Mouse (Mus musculus) adrenal gland, adult 8-10 months (tissue): ENCODE results near the gene Agr2. TPM values are rescaled to one million over a fixed set of nuclear protein-coding genes. Genes with fewer than 3 reads are reported as not detected.

Source experiments
- DNase-seq: peaks from one replicate; pipeline ENCODE4 v3.0.0; 2022
- total RNA-seq, 4 experiments: library from RNA; stranded (reverse); gene quantifications; 2 replicates each; pipeline ENCODE4 v1.2.4; 2022

The Agr2 gene
- total RNA-seq, 4 experiments from 2014 or later, result not detected

DNA sequence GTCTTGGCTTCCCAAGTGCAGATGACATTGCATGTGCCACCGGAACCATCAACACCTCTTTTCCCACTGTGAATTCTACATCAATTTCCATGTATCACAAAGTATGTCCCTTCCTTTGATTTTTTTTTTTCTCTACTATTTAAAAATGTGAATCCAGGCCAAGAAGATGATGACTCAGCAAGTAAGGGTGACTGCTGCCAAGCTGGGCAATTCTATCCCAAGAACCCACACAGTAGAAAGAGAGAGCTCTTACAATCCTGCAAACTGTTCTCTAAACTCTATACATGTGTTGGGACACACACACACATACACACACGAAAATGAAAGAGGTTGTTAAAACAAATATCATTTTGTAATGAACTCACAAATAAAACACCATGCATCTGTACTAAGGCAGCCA lies 34.5 kb downstream of the Agr2 start:
- DNase-seq, result no peak

DNA sequence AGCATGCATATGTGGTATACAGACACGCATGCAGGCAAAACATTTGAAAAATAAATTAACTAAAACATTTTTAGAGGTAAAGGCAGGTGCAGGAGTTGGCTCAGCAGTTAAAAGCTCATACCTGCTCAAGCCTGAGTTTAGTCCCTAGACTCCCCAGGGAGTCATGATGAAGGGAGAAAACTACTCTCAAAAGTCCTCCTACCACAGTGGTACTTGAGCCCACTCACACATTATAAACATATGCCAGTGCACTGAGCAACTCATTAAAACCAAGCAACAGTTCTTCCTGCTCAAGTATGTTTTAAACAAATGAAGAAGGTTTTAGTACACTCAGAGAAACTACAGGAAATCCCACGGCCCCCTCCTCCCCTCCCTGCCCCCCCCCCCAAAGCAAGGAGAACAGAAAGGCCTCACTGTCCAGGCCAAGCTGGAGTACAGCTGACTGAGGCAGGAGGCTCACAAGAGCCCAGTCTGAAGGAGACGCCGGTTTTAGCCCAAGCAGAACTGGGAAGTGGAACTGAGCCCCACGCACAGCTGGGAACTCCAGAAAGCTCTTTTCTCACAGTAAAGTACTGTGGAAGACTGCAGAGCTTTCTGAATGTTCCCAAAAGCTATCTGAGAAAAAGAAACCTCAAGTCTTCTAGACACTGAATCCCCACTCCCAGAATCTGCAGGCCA lies 36.4 kb downstream of the Agr2 start:
- DNase-seq, result no peak

DNA sequence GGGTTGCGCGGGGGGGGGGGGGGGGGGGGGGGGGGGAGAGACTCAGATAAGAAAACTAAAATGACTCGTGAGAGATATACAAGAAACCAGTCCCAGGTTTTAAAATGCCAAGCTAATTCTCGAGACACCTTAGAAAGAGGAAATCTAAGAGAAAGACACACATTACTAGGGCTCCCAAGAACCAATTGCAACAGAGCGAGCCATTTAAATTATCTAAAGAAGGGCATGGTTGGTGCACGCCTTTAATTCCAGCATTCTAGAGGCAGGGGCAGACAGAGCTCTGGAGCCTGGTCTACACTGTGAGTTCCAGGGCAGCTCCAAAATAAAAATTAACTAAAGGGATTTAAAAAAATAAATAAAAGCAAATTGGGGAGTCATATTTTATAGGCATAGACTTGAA lies 37.0 kb downstream of the Agr2 start:
- no peak for DNase-seq

DNA sequence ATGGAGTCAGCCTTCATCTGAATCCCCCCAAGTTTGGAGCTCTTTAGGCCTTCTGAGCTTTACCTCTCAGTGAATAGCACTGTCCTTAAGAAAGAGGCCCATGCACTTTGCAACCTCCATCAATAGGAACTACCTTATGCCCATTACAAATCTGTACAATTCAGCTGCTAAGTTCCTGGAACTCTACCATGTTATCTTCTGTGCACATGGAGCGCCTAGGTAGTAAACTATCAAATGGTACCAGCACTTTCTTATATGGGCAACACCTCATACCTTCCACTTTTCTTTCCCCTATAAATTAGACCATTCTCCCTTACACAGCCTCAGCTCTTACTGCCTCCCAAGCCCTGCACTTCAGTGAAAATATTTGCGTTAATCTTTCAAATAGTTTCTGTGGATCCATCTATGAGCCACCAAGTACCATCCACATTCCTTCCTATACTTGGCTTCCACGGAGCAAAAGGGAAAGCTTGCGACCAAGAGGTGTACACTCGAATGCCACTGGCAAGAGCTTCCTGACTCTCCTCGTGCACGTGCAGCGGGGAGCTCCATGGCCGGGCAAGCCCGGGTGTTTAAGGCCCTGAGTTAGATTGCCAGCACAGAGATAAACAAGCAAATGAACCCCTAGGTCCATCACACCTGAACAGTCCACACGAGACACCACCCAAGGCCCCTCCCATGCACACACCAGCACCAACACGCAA lies 38.1 kb downstream of the Agr2 start:
- DNase-seq, result no peak

DNA sequence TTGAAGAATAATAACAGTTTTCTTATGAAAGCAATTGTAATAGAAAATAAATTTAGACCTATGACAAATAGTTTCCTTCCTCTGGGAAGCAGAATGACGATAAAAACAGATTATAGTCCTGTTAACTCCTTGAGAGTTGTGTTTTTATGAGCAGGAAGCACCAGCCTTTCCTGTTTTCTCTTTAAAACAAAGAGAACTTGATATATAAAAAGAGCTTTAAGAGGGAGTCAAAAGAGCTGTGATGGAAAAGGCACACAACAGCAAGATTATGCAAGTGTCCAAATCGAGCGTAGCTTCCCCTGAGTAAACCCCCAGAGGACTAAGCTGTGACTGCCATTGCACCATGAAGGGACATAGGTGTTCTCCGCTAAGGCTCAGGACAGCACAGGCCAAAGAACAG lies 39.7 kb downstream of the Agr2 start:
- no peak for DNase-seq

DNA sequence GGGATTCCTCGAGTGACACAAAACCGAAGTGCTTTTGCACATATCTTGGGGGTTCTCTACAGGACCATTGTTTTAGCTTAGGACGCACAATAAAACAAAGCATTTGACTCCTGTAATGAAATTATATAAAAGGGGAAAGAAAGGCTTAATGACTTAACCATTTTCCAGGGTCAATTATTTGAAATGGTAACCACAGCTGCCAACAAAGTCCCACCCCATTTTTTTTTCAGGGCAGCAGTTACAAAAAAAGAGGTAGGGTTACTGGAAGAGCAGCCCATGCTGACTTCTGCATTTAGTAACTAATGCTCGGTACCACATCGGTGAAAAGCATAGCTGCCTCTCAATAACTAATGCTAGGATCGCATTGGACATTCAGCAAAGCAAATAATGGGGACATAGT lies 42.8 kb downstream of the Agr2 start:
- DNase-seq, result no peak

DNA sequence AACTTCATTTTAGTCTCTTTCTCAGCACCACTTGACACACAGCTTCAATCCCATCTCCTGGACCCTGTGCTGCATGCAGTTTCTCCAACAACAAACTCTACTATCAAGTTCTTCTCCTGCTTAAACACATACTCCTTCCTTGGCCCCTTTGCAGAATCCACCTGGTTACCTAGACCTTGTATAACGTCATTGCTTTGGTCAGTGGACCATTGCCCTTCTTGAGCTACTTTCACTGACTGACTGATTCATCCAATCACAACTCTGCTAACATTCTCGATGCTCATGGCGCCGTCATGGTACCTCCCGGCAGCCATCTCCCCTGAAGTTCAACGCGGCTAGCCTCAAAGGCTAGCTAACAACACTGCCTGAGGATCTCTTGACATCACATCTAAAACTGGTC lies 43.4 kb downstream of the Agr2 start:
- DNase-seq, result no peak

DNA sequence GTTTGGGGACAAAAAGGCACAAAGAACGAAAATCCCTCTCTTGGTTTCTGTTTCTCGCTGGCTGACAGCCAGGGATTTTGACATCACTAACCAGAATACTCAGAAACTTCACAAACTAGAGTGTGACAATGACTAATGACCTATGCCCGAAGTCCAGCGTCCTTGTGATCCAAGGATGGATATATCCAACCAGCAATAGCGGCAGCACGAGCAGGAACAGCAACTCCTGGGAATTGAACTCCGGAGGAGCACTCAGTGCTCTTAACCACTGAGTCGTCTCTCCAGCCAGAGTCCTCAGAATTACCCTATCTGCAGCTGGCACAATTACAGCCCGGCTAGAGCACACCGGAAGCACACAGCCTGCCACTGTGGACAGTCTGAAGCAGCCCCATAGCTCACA lies 44.1 kb downstream of the Agr2 start:
- DNase-seq, result peak; percentile 20

DNA sequence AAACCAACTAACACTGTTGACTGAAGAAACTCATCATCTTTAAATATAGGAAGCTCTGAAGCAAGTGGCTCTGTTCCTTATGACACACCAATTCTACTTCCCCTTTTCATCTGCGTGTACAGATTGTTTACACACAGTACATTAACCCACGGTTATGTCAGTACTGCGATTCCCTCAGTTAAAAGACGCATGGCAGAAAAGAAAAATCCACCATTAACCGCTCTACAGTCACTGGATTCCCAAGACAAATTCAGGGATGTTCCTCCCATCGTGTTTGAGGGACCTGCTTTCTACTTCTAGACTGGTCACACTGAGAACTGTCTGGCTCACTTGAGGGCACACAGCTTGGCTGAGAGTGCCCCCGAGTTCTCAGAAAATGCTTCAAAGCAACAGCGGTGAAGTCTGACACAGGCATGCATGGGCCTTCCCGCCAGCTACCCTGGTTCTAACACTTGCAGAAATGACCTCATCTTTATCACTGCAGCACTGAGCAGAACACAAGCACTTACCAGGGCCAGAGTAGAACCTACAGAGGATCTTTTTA lies 46.9 kb downstream of the Agr2 start:
- no peak for DNase-seq

DNA sequence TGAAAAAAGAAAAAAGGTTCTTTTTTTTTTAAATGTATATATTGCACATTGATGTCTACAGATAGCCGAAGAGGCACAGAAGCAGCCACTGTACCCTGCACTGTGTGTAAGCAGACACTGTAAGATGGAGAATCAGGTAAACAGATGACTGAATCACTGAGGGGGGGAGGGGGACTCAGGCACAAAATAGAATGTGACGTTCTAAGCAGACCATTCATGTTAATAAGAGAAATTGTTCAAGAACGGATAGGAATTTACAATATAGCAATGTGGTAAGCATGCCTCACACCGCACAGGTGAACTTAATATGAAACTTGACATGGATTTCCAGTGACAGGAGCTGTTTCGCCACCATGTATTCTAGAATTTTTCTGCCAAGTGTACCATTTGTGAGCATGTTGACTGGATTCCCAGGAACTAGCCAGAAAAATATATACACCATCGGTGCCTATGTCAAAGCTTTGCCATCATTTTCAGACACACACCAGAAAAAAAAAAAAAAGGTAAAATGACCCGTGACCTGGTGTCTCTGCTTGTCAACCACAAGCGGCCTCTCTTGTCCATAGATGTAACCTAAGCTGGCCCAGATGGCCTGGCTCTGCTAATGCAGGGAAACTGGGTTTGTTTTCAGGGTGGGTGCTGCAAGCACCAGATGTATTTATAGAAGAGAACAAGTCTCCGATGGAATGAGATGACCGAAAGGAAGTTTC lies 48.0 kb downstream of the Agr2 start:
- DNase-seq, result no peak

DNA sequence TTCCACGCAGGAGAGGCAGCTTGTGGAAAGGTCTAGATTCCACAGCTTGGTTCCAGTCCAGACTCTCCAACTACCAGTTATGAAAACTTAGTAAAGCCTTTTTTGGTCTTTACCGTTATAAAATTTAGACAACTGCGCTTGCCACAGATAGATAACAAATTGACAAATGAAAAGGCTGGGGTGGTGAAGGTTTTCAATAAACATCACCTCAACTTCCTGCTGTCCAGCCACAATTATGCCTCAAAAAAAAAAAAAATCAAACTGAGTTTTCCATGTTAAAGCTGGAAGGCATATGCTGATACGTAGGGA lies 48.5 kb downstream of the Agr2 start:
- no peak for DNase-seq

DNA sequence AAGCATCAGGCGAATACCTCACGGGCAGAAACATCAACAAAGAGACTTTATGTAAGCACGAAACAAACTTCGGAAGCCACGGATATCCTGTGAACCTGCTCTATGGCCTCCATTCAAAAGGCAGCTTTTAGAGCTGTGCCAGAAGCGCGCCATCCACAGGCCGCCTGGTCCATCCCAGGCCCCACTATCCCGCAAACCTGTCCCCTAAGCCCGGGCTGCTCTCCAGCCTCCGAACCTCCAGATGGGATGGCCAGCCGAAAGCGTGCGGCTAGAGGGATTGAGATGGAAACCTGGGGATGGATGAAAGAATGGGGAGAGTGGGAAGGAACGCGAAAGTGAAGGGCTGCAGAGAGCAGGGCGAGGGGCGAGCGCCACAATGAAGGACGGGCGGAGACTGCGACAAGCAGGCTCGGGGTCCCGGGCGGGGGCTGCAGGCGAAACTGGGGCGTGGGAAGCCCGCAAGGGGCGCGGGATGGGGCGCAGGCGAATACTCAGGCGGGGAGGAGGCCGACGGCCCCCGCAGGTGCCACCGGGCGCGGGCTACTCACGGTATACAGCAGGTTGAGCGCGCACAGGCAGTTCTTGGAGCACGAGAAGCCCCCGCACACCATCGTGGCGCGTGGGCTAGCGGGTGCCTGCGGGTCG lies 49.1 kb downstream of the Agr2 start:
- peak; percentile 5 for DNase-seq

DNA sequence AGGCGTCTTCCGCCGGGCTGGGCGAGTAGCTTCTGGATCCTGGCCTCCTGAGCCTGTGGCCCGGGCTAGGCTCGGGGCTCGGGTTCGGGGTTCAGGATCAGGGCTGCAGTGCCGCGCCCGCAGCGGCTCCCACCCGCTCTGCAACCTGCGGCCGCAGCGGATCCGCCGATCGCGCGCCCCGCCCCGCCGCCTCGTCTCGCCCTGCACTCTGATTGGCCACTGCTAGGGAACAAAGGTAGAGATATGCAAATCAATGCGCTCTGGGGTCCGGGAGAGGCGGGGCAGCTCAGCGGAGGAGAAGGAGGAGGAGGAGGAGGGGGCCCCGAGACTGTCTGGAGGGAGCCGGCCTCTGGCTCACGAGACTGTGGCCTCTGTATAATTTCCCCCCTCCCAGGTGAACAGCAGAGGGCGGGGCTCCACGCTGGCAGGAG lies 49.7 kb downstream of the Agr2 start, which contains the start of gene Tspan13:
Tspan13 (minus strand) TSS at position 153 of the 431 bp plus-strand sequence.
- peak; percentile 73 for DNase-seq

DNA sequence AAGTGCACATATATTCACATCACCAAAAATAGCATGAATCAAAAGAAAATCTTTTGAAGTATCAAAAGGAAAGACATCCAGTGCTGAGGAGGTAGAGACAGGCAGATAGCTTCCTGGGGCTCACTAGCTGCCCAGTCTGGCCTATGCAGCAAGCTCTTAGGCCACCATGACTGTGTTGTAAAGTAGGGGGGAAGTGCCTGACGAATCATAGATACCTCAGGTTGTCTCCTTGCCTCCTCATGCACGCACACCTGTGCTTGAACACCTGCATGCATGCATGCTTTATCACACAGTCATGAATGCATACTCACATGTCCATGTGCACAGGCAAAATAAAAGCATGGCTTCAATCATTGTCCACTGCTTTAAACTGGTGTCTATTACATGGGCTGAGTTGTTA lies 52.0 kb downstream of the Agr2 start:
- no peak for DNase-seq

DNA sequence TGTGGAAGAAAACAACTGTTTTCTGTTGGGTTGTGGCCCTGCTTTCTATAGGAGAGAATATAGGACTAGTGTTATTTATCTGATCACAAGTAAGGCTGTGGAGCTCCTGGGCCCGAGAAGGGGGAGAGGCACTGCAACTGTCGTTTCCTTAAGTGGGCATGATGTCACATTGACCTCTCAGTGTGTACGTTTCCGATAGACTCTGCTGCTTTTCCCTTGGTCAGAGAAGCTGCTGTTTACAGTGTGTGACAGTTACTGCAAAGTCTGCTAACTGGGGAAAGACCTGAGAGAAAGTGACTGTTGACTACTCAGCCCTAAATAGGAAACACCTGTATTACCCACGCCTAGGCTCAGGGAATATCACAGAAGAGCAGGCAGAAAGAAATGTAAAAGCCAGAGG lies 53.5 kb downstream of the Agr2 start:
- no peak for DNase-seq

DNA sequence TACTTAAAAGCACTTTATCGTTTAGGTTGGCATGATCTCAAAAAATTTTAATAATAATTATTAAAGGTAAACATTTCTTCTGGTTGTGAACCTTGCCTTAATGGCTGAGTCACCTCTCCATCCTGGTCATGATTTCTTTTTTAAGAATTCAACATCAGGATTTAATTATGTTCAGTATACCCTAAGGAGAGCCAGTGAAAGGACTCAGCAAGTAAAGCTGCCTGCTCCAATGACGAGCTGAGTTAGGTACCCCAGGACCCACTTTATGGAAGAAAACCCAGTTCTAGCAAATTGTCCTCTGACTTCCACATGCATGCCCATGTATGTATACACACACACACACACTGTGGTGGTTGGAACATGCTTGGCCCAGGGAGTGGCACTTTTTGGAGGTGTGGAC lies 54.9 kb downstream of the Agr2 start:
- no peak for DNase-seq

DNA sequence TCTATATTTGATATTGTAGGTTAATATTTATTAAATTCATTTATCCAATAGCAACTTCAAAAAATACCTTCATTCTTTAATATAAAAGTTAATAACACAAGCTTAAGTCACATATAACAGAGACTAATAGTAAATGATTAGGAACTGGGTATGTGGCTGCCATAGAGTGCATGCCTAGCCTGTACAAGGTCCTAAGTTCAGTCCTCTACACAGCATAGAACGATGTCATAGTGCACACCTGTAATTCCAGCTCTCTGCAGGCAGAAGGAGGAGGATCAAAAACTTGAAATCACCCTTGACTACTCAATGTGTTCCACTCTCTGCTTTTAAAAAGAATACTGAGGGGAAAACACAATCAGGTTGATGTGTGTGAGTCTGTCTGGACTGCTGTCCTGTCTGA lies 57.6 kb downstream of the Agr2 start:
- no peak for DNase-seq

Other genes starting within 250 kb of the Agr2 start
- gene Agr3, start 67.3 kb upstream of the Agr2 start, total RNA-seq, result not detected
- gene Tspan13, start 49.6 kb downstream of the Agr2 start, total RNA-seq, result 10 to 100 TPM in 3 of 4 experiments, 1 to 10 TPM in 1; 8.9 to 18.6 (median 13.8) TPM
- gene Ankmy2, start 164.2 kb downstream of the Agr2 start, total RNA-seq, result 10 to 100 TPM; 35.8 to 41.7 (median 38.3) TPM
- 10 to 100 TPM; 16.5 to 19.8 (median 18.2) TPM for gene Bzw2, start 165.2 kb downstream of the Agr2 start, total RNA-seq